Mouse (Mus musculus): ENCODE measurements around the gene Cgref1. TPM values are rescaled to one million over a fixed set of nuclear protein-coding genes. Genes with fewer than 3 reads are reported as not detected.

Gene Cgref1
- polyA plus RNA-seq, 1 experiment from 2014 or later, result 4.9 TPM

DNA sequence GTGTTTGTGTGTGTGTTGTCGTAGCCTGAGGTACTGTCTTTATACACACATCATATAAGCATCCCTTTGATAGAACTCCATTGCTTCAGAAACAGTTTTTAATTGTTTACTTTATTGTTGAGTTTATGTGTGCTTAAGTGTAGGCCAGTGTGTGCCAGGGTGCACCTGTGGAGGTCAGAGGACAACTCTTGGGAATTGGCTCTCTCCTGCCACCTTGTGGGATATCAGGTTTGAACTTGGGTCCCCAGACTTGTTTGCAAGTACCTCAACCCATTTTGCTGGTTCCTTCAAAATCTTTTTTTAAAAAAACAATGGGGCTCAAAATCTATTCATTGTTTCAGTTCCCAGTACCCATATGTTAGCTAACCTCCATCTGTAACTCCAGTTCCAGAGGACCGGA, 2.4 kb downstream of the Cgref1 start:
- 91% methylated on average over 2 of the region's 2 CpGs for WGBS
- Histone ChIP-seq H3K4me1 (peaks cover 13% of the 10 kb centered on the region), H3K9me3 (replicated peaks) (no peaks in the 10 kb centered on the region), H3K4me3 (no peak overlapping the region), H3K27ac (replicated peaks) (no peak overlapping the region), H3K27me3 (ENCODE audit: low read depth, poor library complexity, severe bottlenecking) (peaks cover 39% of the 10 kb centered on the region), H3K36me3 (no peaks in the 10 kb centered on the region)
- no peak for DNase-seq (ENCODE audit: low spot score)

DNA sequence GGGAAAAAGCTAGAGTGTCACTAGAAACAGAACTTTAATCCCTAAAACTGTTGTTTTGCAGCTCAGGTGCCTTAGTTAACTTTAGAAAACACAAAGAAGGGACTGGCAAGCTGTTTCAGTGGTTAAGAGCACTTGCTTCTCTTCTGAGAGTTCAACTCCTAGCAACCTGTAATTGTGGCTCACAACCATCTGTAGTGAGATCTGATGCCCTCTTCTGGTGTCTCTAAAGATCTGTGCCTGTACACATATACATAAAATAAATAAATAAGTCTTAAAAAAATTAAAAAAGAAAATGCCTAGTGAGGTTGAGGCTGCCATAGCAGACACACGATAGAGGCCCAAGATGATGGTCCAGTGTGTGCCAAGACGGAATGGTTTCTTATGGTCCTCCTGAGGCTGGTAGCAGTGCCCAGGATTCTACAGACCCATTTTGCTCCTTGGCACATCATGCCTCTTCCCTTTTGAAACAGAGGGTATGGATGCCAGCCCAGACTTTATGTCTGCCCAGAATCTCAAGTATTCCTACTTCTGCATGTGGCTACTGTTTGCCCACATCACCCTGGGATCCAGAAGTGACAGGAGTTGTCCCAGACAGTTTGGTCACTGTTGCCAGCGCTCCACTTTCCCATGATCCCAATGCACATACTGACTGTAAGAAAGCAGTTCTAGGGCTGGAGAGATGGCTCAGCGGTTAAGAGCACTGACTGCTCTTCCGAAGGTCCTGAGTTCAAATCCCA, 10.5 kb downstream of the Cgref1 start:
- no peaks in the 10 kb centered on the region for H3K4me1 ChIP-seq
- 86% methylated on average over 5 of the region's 5 CpGs for WGBS
- H3K27me3 ChIP-seq (ENCODE audit: low read depth, poor library complexity, severe bottlenecking), result no peaks in the 10 kb centered on the region
- H3K27ac ChIP-seq (replicated peaks), result no peak overlapping the region
- no peaks in the 10 kb centered on the region for H3K9me3 ChIP-seq (replicated peaks)
- H3K4me3 ChIP-seq, result no peak overlapping the region
- no peaks in the 10 kb centered on the region for H3K36me3 ChIP-seq
- no peak for DNase-seq (ENCODE audit: low spot score)

DNA sequence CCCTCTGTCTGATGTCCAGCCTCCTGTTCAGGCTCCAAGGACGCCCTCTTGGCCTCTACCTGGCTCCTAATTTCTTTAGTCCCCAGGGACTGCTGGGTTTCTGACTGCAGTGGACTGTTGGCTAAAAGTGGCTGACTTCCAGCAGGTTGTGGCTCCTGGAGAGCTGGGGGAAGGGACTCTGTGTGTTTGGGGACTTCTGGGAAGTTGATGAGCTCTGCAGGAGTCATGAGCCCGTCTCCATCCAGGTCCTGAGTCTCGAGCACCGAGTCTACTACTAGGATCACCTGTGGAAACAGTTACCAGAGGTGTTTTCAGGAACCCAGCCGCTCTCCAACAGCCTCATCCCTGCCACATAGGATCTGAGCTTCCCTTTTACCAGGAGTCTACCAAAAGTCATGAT, 11.7 kb downstream of the Cgref1 start:
- DNase-seq (ENCODE audit: low spot score), result no peak
- Histone ChIP-seq H3K36me3 (no peaks in the 10 kb centered on the region), H3K27ac (replicated peaks) (no peak overlapping the region), H3K4me3 (no peak overlapping the region), H3K27me3 (ENCODE audit: low read depth, poor library complexity, severe bottlenecking) (no peaks in the 10 kb centered on the region), H3K4me1 (no peaks in the 10 kb centered on the region), H3K9me3 (replicated peaks) (no peaks in the 10 kb centered on the region)
- 68% methylated on average over 5 of the region's 5 CpGs for WGBS

DNA sequence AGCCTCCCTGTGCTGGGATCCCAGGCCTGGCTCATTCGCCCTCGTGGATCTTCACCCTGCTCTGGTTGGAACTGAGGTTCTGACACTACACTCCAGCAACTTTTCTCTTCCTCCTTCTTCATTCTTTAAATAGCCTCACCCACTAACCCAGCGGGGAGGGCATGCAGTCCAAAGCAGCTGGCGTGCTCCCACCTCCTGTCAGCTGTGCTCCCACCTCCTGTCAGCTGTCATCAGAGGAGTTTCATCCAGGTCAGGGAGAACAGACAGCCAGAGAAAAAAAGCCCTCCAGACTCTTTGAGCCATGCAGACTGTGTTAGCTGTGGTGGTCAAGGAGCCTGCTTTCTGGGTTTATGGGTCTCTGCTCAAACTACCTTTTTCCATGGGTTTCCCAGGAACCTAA, 14.0 kb downstream of the Cgref1 start:
- Histone ChIP-seq H3K36me3 (no peaks in the 10 kb centered on the region), H3K27me3 (ENCODE audit: low read depth, poor library complexity, severe bottlenecking) (no peaks in the 10 kb centered on the region), H3K4me1 (0 out of 2 replicates have a peak, but pooled peaks cover 6% of the 10 kb centered on the region), H3K9me3 (replicated peaks) (no peaks in the 10 kb centered on the region), H3K27ac (replicated peaks) (no peak overlapping the region), H3K4me3 (no peak overlapping the region)
- no peak for DNase-seq (ENCODE audit: low spot score)
- 89% methylated on average over 4 of the region's 4 CpGs for WGBS

DNA sequence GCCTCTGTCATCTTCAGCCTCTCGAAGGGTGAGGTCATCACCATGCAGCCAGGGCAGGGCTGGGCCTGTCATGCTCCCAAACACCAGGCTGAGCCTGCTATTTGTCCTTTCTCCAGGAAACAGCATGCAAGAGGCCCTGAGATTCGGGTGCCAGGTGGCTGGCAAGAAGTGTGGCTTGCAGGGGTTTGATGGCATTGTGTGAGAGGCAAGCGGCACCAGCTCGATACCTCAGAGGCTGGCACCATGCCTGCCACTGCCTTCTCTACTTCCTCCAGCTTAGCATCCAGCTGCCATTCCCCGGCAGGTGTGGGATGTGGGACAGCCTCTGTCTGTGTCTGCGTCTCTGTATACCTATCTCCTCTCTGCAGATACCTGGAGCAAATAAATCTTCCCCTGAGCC, 14.5 kb downstream of the Cgref1 start:
- Histone ChIP-seq H3K36me3 (no peaks in the 10 kb centered on the region), H3K4me1 (0 out of 2 replicates have a peak, but pooled peaks cover 6% of the 10 kb centered on the region), H3K9me3 (replicated peaks) (no peaks in the 10 kb centered on the region), H3K27me3 (ENCODE audit: low read depth, poor library complexity, severe bottlenecking) (no peaks in the 10 kb centered on the region), H3K4me3 (no peak overlapping the region), H3K27ac (replicated peaks) (no peak overlapping the region)
- 92% methylated on average over 6 of the region's 6 CpGs for WGBS
- no peak for DNase-seq (ENCODE audit: low spot score)

DNA sequence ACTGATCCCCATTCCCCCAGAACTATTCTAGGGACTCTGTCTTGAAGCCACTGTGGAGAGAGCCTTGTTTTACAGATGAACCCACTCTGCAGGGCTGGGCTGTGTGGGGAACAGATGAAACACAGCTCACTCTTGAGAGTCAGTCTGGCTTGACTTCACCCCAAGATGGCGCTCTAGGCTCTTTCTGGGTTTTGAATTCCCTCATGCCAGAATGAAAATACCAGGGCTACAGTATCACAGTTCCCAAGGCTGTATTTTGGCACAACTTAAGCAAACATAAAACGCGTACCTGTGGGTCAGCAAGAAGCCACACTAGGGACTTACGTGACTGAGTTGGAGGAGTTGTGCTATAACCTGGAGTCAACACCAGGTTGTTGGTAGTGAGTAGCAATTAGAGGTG, 15.3 kb downstream of the Cgref1 start:
- Histone ChIP-seq H3K36me3 (no peaks in the 10 kb centered on the region), H3K27me3 (ENCODE audit: low read depth, poor library complexity, severe bottlenecking) (peaks cover 3% of the 10 kb centered on the region; the same call in 1 of the 2 replicates), H3K27ac (replicated peaks) (no peak overlapping the region), H3K9me3 (replicated peaks) (no peaks in the 10 kb centered on the region), H3K4me1 (0 out of 2 replicates have a peak, but pooled peaks cover 6% of the 10 kb centered on the region), H3K4me3 (no peak overlapping the region)
- 47% methylated on average over 4 of the region's 4 CpGs for WGBS
- peak; percentile 48 for DNase-seq (ENCODE audit: low spot score)

DNA sequence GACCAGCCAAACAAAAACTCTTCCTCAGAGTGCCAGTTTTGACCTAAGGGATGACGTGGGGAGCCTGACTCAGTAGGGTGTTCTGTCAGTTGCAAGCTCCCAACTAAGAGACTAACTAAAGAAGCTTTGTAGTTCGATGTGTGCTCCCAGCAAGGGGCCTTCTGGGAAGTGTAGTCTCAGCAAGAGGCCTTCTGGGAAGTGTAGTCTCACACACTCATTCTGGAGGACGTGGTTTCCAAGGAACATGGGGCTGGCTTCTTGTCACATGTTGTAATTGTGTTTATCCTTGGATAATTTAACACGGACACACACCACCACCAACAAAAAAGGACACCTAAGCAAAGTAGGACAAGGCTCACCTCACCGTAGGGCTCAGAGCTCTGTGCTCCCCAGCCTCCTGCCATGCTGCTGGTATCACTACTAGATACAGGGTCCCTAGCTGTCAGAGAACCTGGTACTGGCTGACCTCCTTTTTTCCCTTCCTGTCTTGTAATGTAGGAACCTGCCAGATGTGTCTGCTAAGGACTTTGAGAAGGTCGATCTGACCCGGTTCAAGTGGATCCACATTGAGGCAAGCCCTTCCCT, 17.4 kb downstream of the Cgref1 start:
- DNase-seq (ENCODE audit: low spot score), result no peak
- H3K9me3 ChIP-seq (replicated peaks), result no peaks in the 10 kb centered on the region
- no peak overlapping the region for H3K27ac ChIP-seq (replicated peaks)
- 43% methylated on average over 7 of the region's 7 CpGs for WGBS
- peaks cover 7% of the 10 kb centered on the region; the same call in 1 of the 2 replicates for H3K4me1 ChIP-seq
- peaks cover 21% of the 10 kb centered on the region for H3K27me3 ChIP-seq (ENCODE audit: low read depth, poor library complexity, severe bottlenecking)
- no peaks in the 10 kb centered on the region for H3K36me3 ChIP-seq
- H3K4me3 ChIP-seq, result peak overlapping the region; percentile 31; the same call in 1 of the 2 replicates

DNA sequence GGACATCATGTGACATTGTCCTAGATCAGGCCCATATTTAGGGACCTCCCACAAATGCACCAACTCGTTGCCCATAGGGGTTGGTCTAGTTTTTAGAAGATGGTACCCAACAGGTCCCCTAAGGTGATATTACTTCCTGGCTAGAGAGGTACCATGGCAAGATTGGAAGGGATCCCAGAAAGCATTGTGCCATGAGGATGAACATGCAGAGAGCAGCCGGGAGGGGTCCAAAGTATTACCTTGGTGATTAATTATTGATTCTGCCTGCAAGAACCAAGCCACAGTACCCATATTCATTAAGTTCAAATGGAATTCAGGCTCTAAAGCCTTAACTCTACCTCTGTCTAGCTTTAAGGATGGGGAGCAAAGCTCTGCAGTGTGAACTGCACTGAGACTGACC, 19.3 kb downstream of the Cgref1 start:
- no peaks in the 10 kb centered on the region for H3K9me3 ChIP-seq (replicated peaks)
- WGBS, result 83% methylated on average over 2 of the region's 2 CpGs
- H3K36me3 ChIP-seq, result no peaks in the 10 kb centered on the region

DNA sequence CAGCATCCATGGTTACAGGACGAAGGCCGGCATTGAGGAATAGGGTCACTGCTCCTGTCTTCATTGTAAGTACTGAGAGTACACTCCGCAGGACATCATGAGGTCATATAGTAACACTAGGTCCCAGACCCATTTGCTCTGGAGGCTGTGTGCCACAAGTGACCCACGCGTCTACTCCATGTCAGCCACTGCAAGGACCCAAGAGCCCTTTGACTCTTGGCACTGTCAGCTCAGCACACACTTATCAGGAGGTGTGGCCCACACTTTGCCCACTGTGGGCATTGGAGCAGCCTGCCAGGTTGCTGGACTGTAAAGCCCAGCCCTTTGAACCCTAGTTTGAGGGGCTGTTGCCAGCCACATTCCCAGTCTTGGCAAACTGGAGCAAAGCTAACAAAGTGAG, 20.2 kb downstream of the Cgref1 start:
- no peak overlapping the region for H3K27ac ChIP-seq (replicated peaks)
- no peak overlapping the region for H3K4me3 ChIP-seq
- peaks cover 35% of the 10 kb centered on the region for H3K27me3 ChIP-seq (ENCODE audit: low read depth, poor library complexity, severe bottlenecking)
- 90% methylated on average over 5 of the region's 5 CpGs for WGBS
- H3K9me3 ChIP-seq (replicated peaks), result no peaks in the 10 kb centered on the region
- no peaks in the 10 kb centered on the region for H3K36me3 ChIP-seq
- DNase-seq (ENCODE audit: low spot score), result no peak
- peaks cover 35% of the 10 kb centered on the region for H3K4me1 ChIP-seq

More for the DNA sequence above, 19.3 kb downstream of the Cgref1 start:
- H3K4me1 ChIP-seq, result peaks cover 27% of the 10 kb centered on the region
- peaks cover 29% of the 10 kb centered on the region for H3K27me3 ChIP-seq (ENCODE audit: low read depth, poor library complexity, severe bottlenecking)
- H3K27ac ChIP-seq (replicated peaks), result no peak overlapping the region
- no peak for DNase-seq (ENCODE audit: low spot score)
- no peak overlapping the region for H3K4me3 ChIP-seq

DNA sequence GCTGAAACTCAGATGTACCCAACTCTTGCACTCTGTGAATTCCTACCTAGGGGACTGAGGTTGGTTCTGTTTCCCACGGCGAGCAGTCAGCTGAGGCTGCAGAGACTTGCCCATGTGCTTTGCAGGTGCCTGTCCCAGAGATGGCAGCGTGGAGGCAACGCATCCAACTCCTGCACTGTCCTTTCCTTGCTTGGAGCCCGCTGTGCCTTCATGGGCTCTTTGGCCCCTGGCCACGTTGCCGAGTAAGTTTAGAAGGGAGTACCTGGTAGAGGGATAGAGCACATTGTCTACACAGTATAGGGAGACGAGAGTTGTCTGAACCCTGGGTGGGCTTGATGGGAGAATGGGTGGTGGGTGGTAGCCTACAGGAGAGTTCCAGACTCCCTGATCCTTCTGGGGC, 20.8 kb downstream of the Cgref1 start:
- H3K27me3 ChIP-seq (ENCODE audit: low read depth, poor library complexity, severe bottlenecking), result peaks cover 41% of the 10 kb centered on the region
- H3K27ac ChIP-seq (replicated peaks), result no peak overlapping the region
- H3K4me1 ChIP-seq, result peaks cover 36% of the 10 kb centered on the region
- DNase-seq (ENCODE audit: low spot score), result no peak
- 80% methylated on average over 8 of the region's 8 CpGs for WGBS
- H3K4me3 ChIP-seq, result no peak overlapping the region
- H3K9me3 ChIP-seq (replicated peaks), result no peaks in the 10 kb centered on the region
- H3K36me3 ChIP-seq, result no peaks in the 10 kb centered on the region

DNA sequence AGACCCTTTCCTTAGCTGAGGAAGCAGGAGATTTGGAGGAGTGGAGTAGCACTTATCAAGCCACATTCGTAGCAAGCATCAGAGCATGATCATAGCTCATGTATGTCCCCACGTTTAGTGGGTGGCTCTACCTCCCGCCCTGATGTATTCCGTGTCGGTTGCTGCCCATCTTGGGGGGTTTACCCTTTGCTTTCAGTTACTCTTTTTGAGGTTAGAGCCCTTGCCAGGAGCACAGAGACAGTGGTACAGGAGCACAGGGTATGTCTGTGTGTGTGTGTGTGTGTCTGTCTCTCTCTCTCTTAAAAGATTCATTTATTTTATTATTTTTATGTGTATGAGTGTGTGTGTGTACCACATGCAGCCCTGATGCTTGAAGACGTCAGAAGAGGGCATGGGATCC, 22.3 kb downstream of the Cgref1 start:
- WGBS, result 92% methylated on average over 6 of the region's 6 CpGs
- H3K36me3 ChIP-seq, result peaks cover 8% of the 10 kb centered on the region
- DNase-seq (ENCODE audit: low spot score), result no peak
- H3K4me3 ChIP-seq, result no peak overlapping the region
- no peak overlapping the region for H3K27ac ChIP-seq (replicated peaks)
- peaks cover 43% of the 10 kb centered on the region for H3K27me3 ChIP-seq (ENCODE audit: low read depth, poor library complexity, severe bottlenecking)
- H3K9me3 ChIP-seq (replicated peaks), result no peaks in the 10 kb centered on the region
- peaks cover 37% of the 10 kb centered on the region for H3K4me1 ChIP-seq

DNA sequence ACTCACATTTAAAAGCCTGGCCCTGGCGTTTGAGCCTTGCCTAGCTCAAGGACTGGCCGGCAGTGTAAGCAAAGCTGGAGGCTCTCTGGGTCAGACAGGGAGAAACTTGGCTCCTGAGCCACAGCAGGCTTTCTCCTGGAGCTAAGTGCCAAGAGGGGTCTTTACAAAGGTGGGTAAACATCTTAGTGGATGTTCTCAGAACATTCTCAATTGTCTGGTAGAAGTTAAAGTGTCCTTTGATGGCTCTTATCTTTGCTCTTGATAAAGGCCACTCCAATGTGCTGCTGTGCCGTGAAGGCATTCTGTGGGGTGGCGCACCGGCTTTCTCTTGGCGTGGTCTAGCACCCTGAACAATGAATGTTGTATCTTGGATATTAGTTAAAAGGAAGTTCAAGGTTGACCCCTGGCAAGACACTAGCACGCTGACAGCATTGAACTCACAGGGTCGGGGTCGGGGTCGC, 22.8 kb downstream of the Cgref1 start:
- no peaks in the 10 kb centered on the region for H3K9me3 ChIP-seq (replicated peaks)
- peaks cover 43% of the 10 kb centered on the region for H3K27me3 ChIP-seq (ENCODE audit: low read depth, poor library complexity, severe bottlenecking)
- H3K36me3 ChIP-seq, result peaks cover 9% of the 10 kb centered on the region
- H3K27ac ChIP-seq (replicated peaks), result no peak overlapping the region
- WGBS, result 77% methylated on average over 10 of the region's 10 CpGs
- no peak for DNase-seq (ENCODE audit: low spot score)
- peaks cover 36% of the 10 kb centered on the region for H3K4me1 ChIP-seq
- peak overlapping the region; percentile 60 for H3K4me3 ChIP-seq
